Mouse (Mus musculus): ENCODE data around the gene Cxcr5. TPM values are rescaled to one million over a fixed set of nuclear protein-coding genes. Genes with fewer than 3 reads are reported as not detected.
A peak's percentile ranks its signal among the peaks of the same experiment; 100 is the strongest.
"Not testable (repeated sequence)": the region's sequence is repeated elsewhere in the genome, so short reads cannot be mapped to it uniquely, and the experiment has no call there.

Cxcr5 gene
- total RNA-seq, 2 experiments from 2014 or later, result not detected

DNA sequence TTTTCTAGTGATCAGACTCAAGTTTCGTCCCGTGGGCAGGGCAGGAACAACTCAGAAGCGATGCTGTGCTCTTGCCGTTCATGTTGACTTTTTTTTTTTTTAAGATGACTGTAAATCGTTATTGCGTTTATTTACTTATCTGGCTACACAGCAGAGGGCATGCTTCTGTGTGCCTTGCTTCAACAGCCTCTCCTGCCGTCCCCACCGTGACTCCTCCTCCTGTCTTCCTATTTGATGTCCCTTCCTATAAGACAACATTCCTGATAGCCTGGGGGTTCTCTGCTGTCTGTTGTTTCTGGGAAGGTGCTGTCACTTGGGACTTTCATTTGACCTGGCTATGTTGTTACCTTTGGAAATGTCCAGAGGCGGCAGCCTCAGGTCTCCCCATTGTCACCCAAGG lies 26.9 kb upstream of the Cxcr5 start:
- ATAC-seq (replicated peaks; ENCODE audit: poor library complexity), result no peak

- ATAC-seq (replicated peaks; ENCODE audit: poor library complexity), result peak; percentile 74
Measured at GRCm38 (mm10) chr9:44587262-44588160, 25.8 kb upstream of the Cxcr5 start.

GRCm38 (mm10) chr9:44586640-44587261 lies 25.1 kb upstream of the Cxcr5 start:
- ATAC-seq (replicated peaks; ENCODE audit: poor library complexity), result no peak

DNA sequence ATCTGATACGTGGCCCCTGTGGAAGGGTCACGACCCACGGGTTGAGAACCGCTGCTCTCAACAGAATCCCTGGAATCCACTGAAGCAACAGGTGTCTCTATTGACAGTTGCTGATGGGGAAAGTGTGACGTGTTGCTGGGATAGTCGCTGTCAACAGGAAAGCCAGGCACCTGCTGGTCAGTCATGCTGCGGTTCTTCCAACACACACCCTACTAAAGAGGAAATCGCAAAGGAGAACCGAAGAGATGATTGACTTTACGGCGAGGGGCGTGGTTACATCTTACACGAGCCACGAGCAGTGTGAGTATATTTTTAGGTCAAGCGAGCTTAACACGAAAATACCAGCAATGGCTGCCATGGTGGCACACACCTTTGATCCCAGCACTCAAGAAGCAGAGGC lies 20.7 kb upstream of the Cxcr5 start:
- ATAC-seq (replicated peaks; ENCODE audit: poor library complexity), result peak; percentile 59

DNA sequence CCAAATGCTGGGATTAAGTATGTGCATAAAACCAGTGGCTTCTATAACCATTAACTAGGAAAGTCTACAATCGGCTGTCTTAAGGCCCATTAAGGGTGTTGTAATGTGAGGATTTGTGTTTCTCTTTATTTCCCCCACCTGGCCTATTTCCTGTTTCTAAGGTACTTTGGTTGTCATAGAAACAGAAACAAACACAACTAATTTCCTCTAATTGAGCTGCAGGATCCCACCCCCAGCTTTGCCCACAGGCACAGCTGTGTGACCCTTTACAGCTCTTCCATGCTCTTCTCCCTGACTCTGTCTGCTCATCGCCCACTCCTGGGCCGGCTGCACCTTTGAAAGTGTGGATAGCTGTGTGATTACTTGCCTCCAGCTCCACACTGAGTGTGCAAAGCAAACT lies 19.7 kb upstream of the Cxcr5 start:
- ATAC-seq (replicated peaks; ENCODE audit: poor library complexity), result no peak

DNA sequence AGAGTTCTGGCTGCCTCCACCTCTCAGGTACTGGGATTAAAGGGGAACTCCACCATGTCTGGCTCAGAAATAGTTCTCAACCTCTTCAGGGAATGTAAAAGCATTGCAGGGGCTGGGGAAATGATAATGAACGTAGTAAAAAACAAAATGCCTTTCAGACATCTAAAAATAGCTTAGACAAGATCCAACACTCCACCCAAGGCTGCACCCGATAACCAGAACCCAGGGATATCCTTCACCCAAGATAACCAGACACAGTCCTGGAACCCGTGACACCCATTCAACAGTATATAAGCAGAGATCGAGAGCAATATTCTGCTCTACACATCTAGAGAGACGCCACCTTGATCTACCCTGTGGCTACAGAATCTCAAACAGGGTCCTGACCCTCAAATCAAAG lies 18.4 kb upstream of the Cxcr5 start:
- peak; percentile 82 for ATAC-seq (replicated peaks; ENCODE audit: poor library complexity)

DNA sequence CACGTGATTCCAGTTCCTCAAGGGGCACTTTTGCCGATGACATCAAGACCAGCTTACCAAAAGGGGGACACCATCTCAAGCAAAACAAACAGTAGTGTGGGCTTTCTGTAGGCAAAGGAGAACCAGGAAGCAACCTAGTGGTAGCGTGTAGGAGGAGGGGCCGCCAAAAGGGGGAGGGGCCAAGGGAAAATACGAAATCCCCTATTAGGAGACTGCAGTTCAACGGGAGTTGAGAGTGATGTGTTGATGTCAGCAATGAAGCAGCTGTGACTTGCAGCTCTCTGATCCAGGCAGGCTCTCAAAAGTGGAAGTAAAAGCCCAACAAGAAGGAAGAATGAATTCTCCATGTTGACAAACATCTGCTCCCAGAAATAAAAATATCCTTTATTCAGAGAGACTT lies 17.7 kb upstream of the Cxcr5 start:
- peak; percentile 79 for ATAC-seq (replicated peaks; ENCODE audit: poor library complexity)

DNA sequence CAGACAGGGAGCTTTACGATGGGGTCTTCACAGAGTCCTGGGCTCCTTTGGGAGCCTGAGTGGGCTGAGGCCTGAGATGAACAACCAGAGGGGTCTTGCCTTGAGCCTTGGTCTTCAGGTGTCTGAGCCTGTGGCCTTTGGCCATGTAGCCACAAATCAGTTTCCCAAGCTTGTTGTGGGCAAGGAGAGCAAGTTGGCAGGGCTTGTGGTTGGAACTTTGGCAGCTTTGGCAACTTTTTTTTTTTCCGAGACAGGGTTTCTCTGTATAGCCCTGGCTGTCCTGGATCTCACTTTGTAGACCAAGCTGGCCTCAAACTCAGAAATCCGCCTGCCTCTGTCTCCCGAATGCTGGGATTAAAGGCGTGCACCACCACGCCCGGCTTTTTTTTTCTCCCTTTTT lies 14.4 kb upstream of the Cxcr5 start:
- not testable (repeated sequence) for ATAC-seq (replicated peaks; ENCODE audit: poor library complexity)

GRCm38 (mm10) chr9:44575095-44575494 lies 13.4 kb upstream of the Cxcr5 start:
- ATAC-seq (replicated peaks; ENCODE audit: poor library complexity), result no peak

- no peak for ATAC-seq (replicated peaks; ENCODE audit: poor library complexity)
Measured at GRCm38 (mm10) chr9:44573306-44573705, 11.6 kb upstream of the Cxcr5 start.

DNA sequence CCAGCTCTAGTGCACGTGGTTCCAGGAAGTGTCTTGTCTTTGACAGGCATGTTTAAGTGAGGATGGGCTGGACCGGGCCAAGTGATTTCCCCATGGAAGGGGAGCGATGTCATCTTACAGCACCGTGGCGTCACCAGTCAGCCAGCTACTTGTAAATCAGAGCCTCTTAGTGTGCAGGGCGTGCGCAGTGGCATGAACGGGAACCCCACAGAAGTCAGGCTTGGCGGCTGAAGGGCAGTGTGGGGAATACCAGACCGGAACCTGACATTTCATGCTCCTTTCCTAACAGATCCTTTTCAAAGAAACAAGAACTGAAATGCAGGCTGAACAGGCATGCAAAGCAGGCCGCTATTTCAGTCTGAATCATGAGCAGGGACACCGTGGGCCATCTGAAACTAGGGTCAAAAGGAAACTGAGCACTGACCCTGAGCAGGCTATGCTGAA lies 9.3 kb upstream of the Cxcr5 start:
- no peak for ATAC-seq (replicated peaks; ENCODE audit: poor library complexity)

GRCm38 (mm10) chr9:44568083-44568455 lies 6.4 kb upstream of the Cxcr5 start:
- peak; percentile 15; the same call in 1 of the 2 replicates for ATAC-seq (replicated peaks; ENCODE audit: poor library complexity)

GRCm38 (mm10) chr9:44567338-44568082 lies 5.8 kb upstream of the Cxcr5 start:
- ATAC-seq (replicated peaks; ENCODE audit: poor library complexity), result peak; percentile 75

DNA sequence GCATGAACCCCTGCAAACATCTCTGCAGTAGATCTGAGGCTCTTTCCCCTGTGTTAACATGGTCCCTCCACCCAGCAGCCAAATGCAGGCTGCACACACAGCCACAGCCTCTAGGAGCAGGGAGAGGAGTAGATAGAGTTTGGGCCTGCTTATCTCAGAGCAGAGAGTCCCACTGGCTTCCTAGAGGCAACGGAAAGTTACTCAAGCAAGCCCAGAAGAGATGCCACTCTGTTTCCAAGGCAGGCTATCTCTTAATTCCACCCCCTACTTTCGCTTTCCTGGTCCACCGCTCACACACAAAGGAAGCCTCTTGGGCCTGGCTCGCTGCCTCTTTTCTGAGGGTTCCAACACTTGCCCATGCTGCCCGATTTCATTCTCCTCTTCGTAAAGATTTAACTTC lies 3.7 kb upstream of the Cxcr5 start:
- ATAC-seq (replicated peaks; ENCODE audit: poor library complexity), result peak; percentile 84

- ATAC-seq (replicated peaks; ENCODE audit: poor library complexity), result no peak
Measured at GRCm38 (mm10) chr9:44562936-44563335, 1.3 kb upstream of the Cxcr5 start.

DNA sequence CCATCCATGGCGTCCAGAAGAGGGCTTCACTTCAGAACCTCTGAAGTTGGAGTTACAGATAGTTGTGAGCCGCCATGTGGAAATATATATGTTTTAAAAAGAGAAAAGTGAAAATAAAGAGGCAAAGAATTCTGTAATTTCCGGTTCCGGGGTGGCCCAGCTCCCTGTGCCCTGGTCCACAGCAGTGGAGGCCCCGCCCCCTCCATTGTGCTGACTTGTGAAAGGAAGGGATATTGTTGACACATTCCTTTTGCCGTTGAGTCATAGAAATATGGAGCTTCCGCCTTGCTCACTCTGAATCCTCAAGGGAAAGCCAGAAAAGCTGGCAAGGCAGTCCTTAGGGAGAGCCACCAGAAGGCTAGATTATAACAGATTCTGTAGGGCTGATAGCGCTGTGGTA lies 9.5 kb downstream of the Cxcr5 start:
- ATAC-seq (replicated peaks; ENCODE audit: poor library complexity), result 0 out of 2 replicates have a peak, but pooled peaks have one; percentile 47

DNA sequence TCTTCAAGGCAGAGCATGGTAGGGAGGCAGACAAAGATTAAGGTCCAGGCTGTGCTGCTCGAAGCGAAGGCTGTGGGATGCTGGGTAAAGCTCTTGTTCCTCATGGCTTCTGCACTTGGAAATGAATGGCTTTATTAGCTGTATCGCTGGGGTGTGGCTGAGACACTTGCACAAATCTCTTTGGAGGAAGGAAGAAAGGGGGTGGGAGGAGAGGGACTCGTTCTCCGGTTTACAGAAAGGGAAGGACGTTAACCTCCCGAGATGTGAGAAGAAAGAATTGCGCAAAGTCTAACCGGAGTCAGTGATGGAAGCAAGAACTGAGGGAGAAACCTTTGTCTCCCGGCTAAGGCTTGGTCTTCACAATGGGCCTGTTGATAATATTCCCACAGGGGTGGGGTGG lies 10.5 kb downstream of the Cxcr5 start:
- ATAC-seq (replicated peaks; ENCODE audit: poor library complexity), result peak; percentile 80

DNA sequence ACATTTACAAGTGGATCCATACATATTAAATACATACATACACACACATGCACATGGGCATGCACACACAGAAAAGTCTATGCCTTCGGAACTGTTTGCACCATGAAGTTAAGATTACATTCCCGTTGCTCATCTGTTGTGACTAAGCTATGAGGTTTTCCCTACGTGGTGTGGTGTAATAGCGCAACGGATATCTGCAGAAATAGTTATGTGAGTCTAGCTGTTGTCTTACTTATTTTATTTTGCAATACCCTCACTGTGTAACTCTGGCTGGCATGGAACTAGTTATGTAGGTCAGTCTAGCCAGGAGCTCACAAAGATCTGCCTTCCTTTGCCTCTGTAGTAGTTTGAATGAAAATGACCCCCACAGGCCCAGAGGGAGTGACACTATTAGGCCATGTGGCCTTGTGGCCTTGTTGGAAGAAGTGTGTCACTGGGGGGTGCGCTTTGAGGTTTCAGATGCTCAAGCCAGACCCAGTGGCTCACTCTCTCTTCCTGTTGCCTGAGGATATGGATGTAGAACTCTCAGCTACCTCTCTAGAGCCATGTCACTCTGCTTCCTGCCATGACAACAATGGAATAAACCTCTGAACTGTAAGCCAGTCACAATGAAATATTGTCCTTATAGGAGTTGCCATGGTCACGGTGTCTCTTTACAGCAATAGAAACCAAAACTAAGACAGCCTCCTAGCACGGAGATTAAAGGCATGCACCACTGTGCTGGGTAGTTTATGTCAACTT lies 13.1 kb downstream of the Cxcr5 start:
- peak; percentile 68 for ATAC-seq (replicated peaks; ENCODE audit: poor library complexity)

DNA sequence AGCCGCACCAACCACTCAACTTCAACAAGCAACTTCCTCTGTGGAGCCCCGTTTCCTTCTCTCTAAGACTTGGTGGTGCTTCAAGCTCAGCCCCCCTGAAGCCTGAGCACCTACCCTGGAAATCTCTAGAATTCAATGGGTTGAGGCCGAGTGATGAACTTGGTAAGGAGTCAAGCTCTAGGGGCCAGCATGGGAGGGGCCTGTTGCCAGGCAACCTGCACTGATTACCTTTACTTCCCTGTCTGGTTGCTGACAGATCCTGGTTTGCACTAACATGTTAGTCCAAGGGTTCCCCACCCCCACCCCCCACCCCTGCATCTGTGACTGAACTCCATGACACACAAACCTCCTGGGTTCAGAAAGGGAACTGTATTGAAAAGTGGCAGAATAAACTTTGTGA lies 16.7 kb downstream of the Cxcr5 start:
- no peak for ATAC-seq (replicated peaks; ENCODE audit: poor library complexity)

- ATAC-seq (replicated peaks; ENCODE audit: poor library complexity), result no peak
Measured at GRCm38 (mm10) chr9:44542364-44542763, 19.3 kb downstream of the Cxcr5 start.

DNA sequence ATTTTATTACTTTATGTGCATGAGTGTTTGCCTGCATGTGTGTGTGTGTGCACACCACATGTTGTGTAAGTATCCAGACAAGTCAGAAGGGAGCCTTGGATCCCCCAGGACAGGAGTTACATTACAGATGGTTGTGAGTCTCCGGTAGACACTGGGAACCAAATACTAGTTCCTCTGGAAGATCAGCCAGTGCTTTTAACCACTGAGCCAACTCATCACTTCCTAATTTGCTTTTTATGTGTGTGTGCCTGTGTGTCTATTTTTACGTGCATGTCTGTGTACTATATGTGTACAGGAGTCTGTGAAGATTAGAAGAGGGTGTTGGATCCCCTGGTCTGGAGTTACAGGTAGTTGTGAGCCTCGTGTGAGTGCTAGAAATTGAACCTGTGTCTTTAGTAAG lies 21.0 kb downstream of the Cxcr5 start:
- 0 out of 2 replicates have a peak, but pooled peaks have one; percentile 12 for ATAC-seq (replicated peaks; ENCODE audit: poor library complexity)
